Mouse (Mus musculus) liver, adult 2 months (tissue): ENCODE measurements around the gene Mdga2.

Source experiments
- CTCF ChIP-seq: fragments of 200-500 bp; IDR thresholded peaks from 2 replicates; pipeline ENCODE4 v1.5.1; 2011; ENCODE audit warnings: low read depth, low read length, control low read depth
- POLR2A ChIP-seq: fragments of 200-500 bp; IDR thresholded peaks from 2 replicates; pipeline ENCODE4 v1.6.1; 2011; ENCODE audit warnings: low read length, control low read depth; ENCODE audit not compliant: insufficient read depth; ENCODE audit errors: extremely low read depth

DNA sequence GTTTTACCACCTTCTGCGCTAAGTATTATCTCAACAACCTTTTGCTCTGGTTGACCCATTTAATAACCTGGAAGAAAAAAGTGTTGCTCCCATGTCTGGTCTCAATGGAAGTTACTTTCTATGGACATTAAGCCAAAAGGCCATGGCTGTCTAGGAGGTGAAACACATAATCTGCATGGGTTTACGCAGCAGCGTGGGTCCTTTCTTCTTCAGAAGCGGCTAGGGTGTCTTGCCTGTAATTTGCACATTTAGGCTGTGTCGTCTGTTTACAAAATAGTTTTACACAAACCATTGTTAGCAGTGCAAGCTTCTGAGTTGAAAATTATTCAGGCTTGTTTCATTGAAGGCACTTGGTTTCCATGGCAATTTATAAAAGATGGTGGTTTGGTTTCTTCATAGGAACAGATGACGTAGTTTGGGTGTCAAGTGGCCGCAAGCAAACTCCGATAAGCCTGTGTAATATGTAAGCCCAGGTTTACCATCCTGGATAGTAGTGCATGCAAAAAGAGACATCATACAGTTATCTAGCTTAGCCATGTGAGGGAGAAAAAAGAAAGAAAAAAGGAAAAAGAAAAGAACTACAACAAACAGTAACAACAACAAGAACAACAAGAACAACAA, 752.0 kb downstream of the Mdga2 start:
- TF ChIP-seq POLR2A (no peak), CTCF (no peak)
